Mouse (Mus musculus) intestine, embryonic 14.5 days (tissue): Measurements from ENCODE around the gene Gm11564. TPM values are rescaled to one million over a fixed set of nuclear protein-coding genes. Genes with fewer than 3 reads are reported as not detected.
"Not testable (repeated sequence)": the region's sequence is repeated elsewhere in the genome, so short reads cannot be mapped to it uniquely, and the experiment has no call there.

Experiments
- ATAC-seq: fragments of 200-750 bp; cut with Nextera tagmentation; replicated peaks from 2 replicates; pipeline ENCODE4 v1.8.0; 2017; ENCODE audit warnings: low read depth, moderate number of reproducible peaks, moderate TSS enrichment, moderate library complexity; ENCODE audit not compliant: low FRiP score, low TSS enrichment
- DNase-seq: peaks from one replicate; pipeline ENCODE4 v3.0.0-alpha.2; 2018; ENCODE audit warnings: low spot score
- H3K27ac ChIP-seq: fragments of 300-500 bp; sonication (generic); 2 replicates; pipeline ENCODE4 v1.5.1; 2014; ENCODE audit warnings: low read depth, mild to moderate bottlenecking, control low read depth
- H3K27me3 ChIP-seq: fragments of 300-500 bp; sonication (generic); replicated peaks from 2 replicates; pipeline ENCODE4 v1.6.1; 2014; ENCODE audit warnings: low read length, control low read depth; ENCODE audit not compliant: control insufficient read depth, insufficient read depth
- H3K36me3 ChIP-seq: fragments of 300-500 bp; sonication (generic); 2 replicates; pipeline ENCODE4 v1.6.1; 2014; ENCODE audit warnings: low read length, control low read depth; ENCODE audit not compliant: control insufficient read depth, insufficient read depth
- H3K4me1 ChIP-seq: fragments of 300-500 bp; sonication (generic); replicated peaks from 2 replicates; pipeline ENCODE4 v1.6.1; 2014; ENCODE audit warnings: low read length, control low read depth, mixed read lengths; ENCODE audit not compliant: control insufficient read depth, insufficient read depth
- H3K4me2 ChIP-seq: fragments of 300-500 bp; sonication (generic); 2 replicates; pipeline ENCODE4 v1.6.1; 2014; ENCODE audit warnings: low read length
- H3K4me3 ChIP-seq: fragments of 300-500 bp; sonication (generic); 2 replicates; pipeline ENCODE4 v1.5.1; 2014; ENCODE audit warnings: low read depth, low read length, control low read depth, mixed read lengths
- H3K9ac ChIP-seq: fragments of 300-500 bp; sonication (generic); 2 replicates; pipeline ENCODE4 v1.6.1; 2014; ENCODE audit warnings: mild to moderate bottlenecking, low read length
- H3K9me3 ChIP-seq: fragments of 300-500 bp; sonication (generic); 2 replicates; pipeline ENCODE4 v1.6.1; 2016; ENCODE audit warnings: low read length, control low read depth; ENCODE audit not compliant: control insufficient read depth
- WGBS: fragments of 180-500 bp; shearing (Covaris S2); extraction: QIAGEN DNeasy Blood & Tissue Kit; methylation state at CpG from one replicate; pipeline ENCODE4 v1.1.7; 2014; 5-methylcytosine and 5-hydroxymethylcytosine counted together
- polyA plus RNA-seq: library from polyadenylated mRNA; unstranded; fragments of >200 nt; fragmentation: Nextera tagmentation; extraction: Ambion mirVana; gene quantifications from 2 replicates; pipeline ENCODE4 v1.2.1, GENCODE M21; 2014

The Gm11564 gene
- polyA plus RNA-seq, 1 experiment from 2014 or later: not detected

DNA sequence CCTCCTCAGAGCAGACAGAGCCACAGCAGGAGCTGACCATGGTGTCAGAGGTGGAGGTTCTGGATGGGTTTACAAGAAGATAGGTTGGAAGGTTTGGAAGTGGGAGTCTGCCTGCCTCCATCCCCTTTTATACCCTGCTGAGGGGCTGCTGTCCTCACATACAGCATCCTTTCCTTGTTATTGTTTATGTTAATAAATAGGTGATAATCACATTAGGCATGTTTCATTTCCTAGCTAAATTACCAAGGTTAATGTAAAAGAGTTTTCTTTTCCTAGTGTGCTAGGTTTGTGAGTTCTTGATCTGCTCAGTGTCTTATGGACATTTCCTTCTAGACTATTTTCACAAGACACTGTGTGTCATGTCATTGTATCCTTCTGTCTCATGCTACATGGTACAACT, 5.7 kb downstream of the Gm11564 start, which contains the start of gene Krtap4-13:
Gene Krtap4-13, minus strand, starts transcription at position 101 of the 400 bp plus-strand sequence.
- not testable (repeated sequence) for DNase-seq, H3K4me2 ChIP-seq, H3K9ac ChIP-seq, H3K27ac ChIP-seq, H3K27me3 ChIP-seq, ATAC-seq, H3K9me3 ChIP-seq, H3K4me3 ChIP-seq, H3K4me1 ChIP-seq, H3K36me3 ChIP-seq

DNA sequence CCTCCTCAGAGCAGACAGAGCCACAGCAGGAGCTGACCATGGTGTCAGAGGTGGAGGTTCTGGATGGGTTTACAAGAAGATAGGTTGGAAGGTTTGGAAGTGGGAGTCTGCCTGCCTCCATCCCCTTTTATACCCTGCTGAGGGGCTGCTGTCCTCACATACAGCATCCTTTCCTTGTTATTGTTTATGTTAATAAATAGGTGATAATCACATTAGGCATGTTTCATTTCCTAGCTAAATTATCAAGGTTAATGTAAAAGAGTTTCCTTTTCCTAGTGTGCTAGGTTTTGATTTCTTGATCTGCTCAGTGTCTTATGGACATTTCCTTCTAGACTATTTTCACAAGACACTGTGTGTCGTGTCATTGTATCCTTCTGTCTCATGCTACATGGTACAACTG, 11.1 kb downstream of the Gm11564 start, which contains the start of gene Gm11554:
Gene Gm11554, minus strand, starts transcription at position 101 of the 400 bp plus-strand sequence.
- not testable (repeated sequence) for H3K4me1 ChIP-seq, DNase-seq, H3K9me3 ChIP-seq, H3K36me3 ChIP-seq, H3K27ac ChIP-seq, H3K4me2 ChIP-seq, H3K9ac ChIP-seq, H3K27me3 ChIP-seq, H3K4me3 ChIP-seq, ATAC-seq
- no CpG with 5 or more reads among the region's 1 CpGs for WGBS

DNA sequence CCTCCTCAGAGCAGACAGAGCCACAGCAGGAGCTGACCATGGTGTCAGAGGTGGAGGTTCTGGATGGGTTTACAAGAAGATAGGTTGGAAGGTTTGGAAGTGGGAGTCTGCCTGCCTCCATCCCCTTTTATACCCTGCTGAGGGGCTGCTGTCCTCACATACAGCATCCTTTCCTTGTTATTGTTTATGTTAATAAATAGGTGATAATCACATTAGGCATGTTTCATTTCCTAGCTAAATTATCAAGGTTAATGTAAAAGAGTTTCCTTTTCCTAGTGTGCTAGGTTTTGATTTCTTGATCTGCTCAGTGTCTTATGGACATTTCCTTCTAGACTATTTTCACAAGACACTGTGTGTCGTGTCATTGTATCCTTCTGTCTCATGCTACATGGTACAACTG, 16.6 kb downstream of the Gm11564 start, which contains the start of gene Gm11569:
Gene Gm11569, minus strand, starts transcription at position 101 of the 400 bp plus-strand sequence.
- not testable (repeated sequence) for H3K9ac ChIP-seq, H3K27me3 ChIP-seq, H3K27ac ChIP-seq, H3K4me3 ChIP-seq, ATAC-seq, H3K4me1 ChIP-seq, H3K4me2 ChIP-seq, H3K36me3 ChIP-seq, DNase-seq, H3K9me3 ChIP-seq
- WGBS: no CpG with 5 or more reads among the region's 1 CpGs

DNA sequence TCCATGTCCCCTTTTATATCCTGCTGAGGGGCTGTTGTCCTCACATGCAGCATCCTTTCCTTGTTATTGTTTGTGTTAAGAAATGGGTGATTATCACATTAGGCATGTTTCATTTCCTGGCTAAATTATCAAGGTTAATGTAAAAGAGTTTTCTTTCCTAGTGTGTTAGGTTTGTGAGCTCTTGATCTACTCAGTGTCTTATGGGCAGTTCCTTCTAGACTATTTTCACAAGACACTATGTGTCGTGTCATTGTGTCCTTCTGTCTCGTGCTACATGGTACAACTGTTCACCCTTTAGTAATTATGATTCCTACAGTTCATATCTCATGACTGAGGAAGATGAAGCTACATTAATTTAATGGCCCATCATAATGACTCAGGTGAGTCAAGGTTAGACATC, 22.1 kb downstream of the Gm11564 start, which contains the start of gene Gm11596:
Gene Gm11596, minus strand, starts transcription at position 101 of the 400 bp plus-strand sequence.
- H3K9ac ChIP-seq: no peak within 1 kb of the TSS
- ATAC-seq: no peak
- H3K4me1 ChIP-seq: no peaks in the 10 kb centered on the region
- no peak within 1 kb of the TSS for H3K4me3 ChIP-seq
- no peak within 1 kb of the TSS for H3K27ac ChIP-seq
- no peaks in the 10 kb centered on the region for H3K27me3 ChIP-seq
- no peaks in the 10 kb centered on the region for H3K9me3 ChIP-seq
- no peak within 1 kb of the TSS for H3K4me2 ChIP-seq
- no peak for DNase-seq
- H3K36me3 ChIP-seq: no peaks in the 10 kb centered on the region
- 78% methylated on average over 2 of the region's 2 CpGs for WGBS

DNA sequence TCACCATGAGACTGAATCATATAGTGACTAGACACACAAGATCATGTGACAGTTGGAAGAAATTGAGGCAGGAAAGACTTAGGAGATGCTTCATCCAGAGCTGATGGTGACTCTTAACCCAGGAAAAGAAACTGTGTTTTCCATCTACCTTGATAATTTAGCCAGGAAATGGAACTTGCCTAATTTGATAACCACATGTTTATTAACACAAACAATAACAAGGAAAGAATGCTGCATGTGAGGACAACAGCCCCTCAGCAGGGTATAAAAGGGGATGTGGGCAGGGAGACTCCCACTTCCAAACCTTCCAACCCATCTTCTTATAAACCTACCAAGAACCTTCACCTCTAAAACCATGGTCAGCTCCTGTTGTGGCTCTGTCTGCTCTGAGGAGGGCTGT, 30.6 kb downstream of the Gm11564 start, which contains the start of gene Krtap4-9:
Gene Krtap4-9, plus strand, starts transcription at position 301 of the 400 bp plus-strand sequence.
- H3K9me3 ChIP-seq, H3K4me1 ChIP-seq, H3K27ac ChIP-seq, H3K4me3 ChIP-seq, H3K36me3 ChIP-seq, H3K4me2 ChIP-seq, H3K9ac ChIP-seq, H3K27me3 ChIP-seq, DNase-seq, ATAC-seq: not testable (repeated sequence)

DNA sequence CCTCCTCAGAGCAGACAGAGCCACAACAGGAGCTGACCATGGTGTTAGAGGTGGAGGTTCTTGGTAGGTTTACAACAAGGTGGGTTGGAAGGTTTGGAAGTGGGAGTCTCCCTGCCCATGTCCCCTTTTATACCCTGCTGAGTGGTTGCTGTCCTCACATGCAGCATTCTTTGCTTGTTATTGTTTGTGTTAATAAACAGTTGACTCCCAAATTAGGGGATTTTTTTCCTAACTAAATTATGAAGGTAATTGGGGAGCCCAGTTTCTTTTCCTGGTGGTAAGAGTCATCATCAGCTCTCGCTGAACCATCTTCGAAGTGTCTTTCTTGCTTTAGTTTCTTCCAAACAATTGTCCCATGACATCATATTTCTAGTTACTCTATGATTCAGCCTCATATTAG, 34.9 kb downstream of the Gm11564 start, which contains the start of gene Krtap4-8:
Gene Krtap4-8, minus strand, starts transcription at position 101 of the 400 bp plus-strand sequence.
- 0 out of 2 replicates have a peak, but pooled peaks cover 4% of the 10 kb centered on the region for H3K4me1 ChIP-seq
- ATAC-seq (no peak), DNase-seq (no peak)
- 90% methylated on average over 2 of the region's 2 CpGs for WGBS
- no peaks in the 10 kb centered on the region for H3K9me3 ChIP-seq
- no peak within 1 kb of the TSS for H3K9ac ChIP-seq
- H3K27me3 ChIP-seq: no peaks in the 10 kb centered on the region
- no peak within 1 kb of the TSS for H3K27ac ChIP-seq
- no peak within 1 kb of the TSS for H3K4me3 ChIP-seq
- no peaks in the 10 kb centered on the region for H3K36me3 ChIP-seq
- H3K4me2 ChIP-seq: no peak within 1 kb of the TSS

DNA sequence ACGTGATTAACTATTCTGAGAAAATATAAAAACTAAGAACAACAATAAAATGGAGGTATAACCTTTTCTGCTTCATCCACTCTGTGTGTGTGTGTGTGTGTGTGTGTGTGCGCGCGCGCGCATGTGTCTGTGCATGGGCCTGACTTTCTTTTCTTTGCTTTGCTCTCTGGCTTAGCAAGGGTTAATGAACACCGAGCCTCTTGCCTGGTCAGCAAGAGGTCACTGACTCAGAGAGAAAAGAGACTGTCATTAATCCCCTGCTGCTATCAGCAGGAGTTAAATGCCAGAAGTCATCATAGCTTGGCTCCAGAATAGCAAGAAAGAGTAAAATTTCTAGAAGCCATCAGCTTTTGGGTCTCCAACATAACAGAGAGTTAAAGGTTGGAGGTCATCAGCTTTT, 37.1 kb downstream of the Gm11564 start:
- Histone ChIP-seq H3K4me1 (0 out of 2 replicates have a peak, but pooled peaks cover 4% of the 10 kb centered on the region), H3K27ac (no peak overlapping the region), H3K36me3 (no peaks in the 10 kb centered on the region), H3K4me3 (no peak overlapping the region), H3K27me3 (no peaks in the 10 kb centered on the region), H3K9ac (no peak overlapping the region), H3K4me2 (no peak overlapping the region), H3K9me3 (no peaks in the 10 kb centered on the region)
- DNase-seq: no peak
- no peak for ATAC-seq
- 58% methylated on average over 7 of the region's 7 CpGs for WGBS

DNA sequence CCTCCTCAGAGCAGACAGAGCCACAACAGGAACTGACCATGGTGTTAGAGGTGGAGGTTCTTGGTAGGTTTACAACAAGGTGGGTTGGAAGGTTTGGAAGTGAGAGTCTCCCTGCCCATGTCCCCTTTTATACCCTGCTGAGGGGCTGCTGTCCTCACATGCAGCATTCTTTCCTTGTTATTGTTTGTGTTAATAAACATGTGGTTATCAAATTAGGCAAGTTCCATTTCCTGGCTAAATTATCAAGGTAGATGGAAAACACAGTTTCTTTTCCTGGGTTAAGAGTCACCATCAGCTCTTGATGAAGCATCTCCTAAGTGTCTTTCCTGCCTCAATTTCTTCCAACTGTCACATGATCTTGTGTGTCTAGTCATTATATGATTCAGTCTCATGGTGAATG, 42.7 kb downstream of the Gm11564 start, which contains the start of gene Gm11595:
Gene Gm11595, minus strand, starts transcription at position 101 of the 400 bp plus-strand sequence.
- H3K9me3 ChIP-seq, ATAC-seq, H3K27me3 ChIP-seq, DNase-seq, H3K36me3 ChIP-seq, H3K4me2 ChIP-seq, H3K27ac ChIP-seq, H3K9ac ChIP-seq, H3K4me3 ChIP-seq, H3K4me1 ChIP-seq: not testable (repeated sequence)

DNA sequence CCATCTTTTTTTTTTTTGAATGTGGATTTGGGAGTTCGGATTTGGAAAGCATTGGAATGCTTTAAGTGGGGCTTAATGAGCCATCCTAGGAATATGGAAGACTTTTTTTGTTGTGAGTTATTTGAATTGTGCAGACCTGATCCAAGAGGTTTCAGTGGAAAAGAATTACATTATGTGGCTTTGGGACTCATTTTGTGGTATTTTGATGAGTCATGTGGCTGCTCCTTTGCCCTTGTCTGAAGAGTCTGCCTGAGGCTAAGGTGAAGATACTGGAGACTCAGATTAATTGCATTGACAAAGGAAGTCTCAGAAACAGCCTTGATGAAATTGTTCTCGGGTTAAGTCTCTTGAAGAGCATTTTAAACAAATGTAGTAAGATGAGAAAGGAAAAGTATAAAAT, 47.1 kb downstream of the Gm11564 start:
- H3K27ac ChIP-seq: no peak overlapping the region
- H3K9ac ChIP-seq: no peak overlapping the region
- H3K4me3 ChIP-seq: no peak overlapping the region
- H3K4me2 ChIP-seq: no peak overlapping the region
- H3K4me1 ChIP-seq: no peaks in the 10 kb centered on the region
- WGBS: 74% methylated on average over 2 of the region's 2 CpGs
- no peak for ATAC-seq
- no peaks in the 10 kb centered on the region for H3K9me3 ChIP-seq
- H3K36me3 ChIP-seq: no peaks in the 10 kb centered on the region
- no peak for DNase-seq
- no peaks in the 10 kb centered on the region for H3K27me3 ChIP-seq
